Mouse (Mus musculus): Measurements from ENCODE around the gene Olfr120. TPM values are rescaled to one million over a fixed set of nuclear protein-coding genes. Genes with fewer than 3 reads are reported as not detected.
"Not testable (repeated sequence)": the region's sequence is repeated elsewhere in the genome, so short reads cannot be mapped to it uniquely, and the experiment has no call there.

Gene Olfr120
- not detected in 2 replicates for polyA plus RNA-seq (2012; rRNA removed)

- Histone ChIP-seq H3K4me3 (ENCODE audit: control insufficient read depth, insufficient read depth, low read length) (no peak within 1 kb of the TSS), H3K27ac (ENCODE audit: control insufficient read depth, insufficient read depth, low read length) (no peak within 1 kb of the TSS), H3K4me1 (replicated peaks; ENCODE audit: control insufficient read depth, insufficient read depth, low read length) (no peaks in the 10 kb centered on the region), H3K27me3 (ENCODE audit: control insufficient read depth, insufficient read depth, low read length) (no peaks in the 10 kb centered on the region), H3K36me3 (ENCODE audit: control insufficient read depth, insufficient read depth, low read length) (no peaks in the 10 kb centered on the region)
- no peak for TF ChIP-seq CTCF (IDR thresholded peaks at IDR 0.05; ENCODE audit: borderline replicate concordance, control insufficient read depth, extremely low read depth, insufficient read depth, low read length, poor library complexity)
- 69% methylated on average over 1 of the region's 1 CpGs for WGBS
- DNase-seq = no peak
Observed at GRCm38 (mm10) chr17:37721508-37721907, at the start of gene Olfr120. Gene Olfr120, plus strand, starts transcription at chr17:37721808.

GRCm38 (mm10) chr17:37696264-37696663 lies 25.3 kb upstream of the Olfr120 start, which contains the start of gene Olfr119:
Gene Olfr119, plus strand, starts transcription at chr17:37696564.
- DNase-seq; H3K4me1 ChIP-seq (replicated peaks; ENCODE audit: control insufficient read depth, insufficient read depth, low read length); H3K4me3 ChIP-seq (ENCODE audit: control insufficient read depth, insufficient read depth, low read length); H3K36me3 ChIP-seq (ENCODE audit: control insufficient read depth, insufficient read depth, low read length); H3K27me3 ChIP-seq (ENCODE audit: control insufficient read depth, insufficient read depth, low read length); H3K27ac ChIP-seq (ENCODE audit: control insufficient read depth, insufficient read depth, low read length): not testable (repeated sequence)
- WGBS = 75% methylated on average over 1 of the region's 1 CpGs

GRCm38 (mm10) chr17:37738070-37738469 lies 16.5 kb downstream of the Olfr120 start:
- 62% methylated on average over 7 of the region's 7 CpGs for WGBS
- TF ChIP-seq POLR2A (IDR thresholded peaks at IDR 0.05; ENCODE audit: control insufficient read depth, extremely low read depth, insufficient read depth, low read length, poor library complexity) (no peak), CTCF (IDR thresholded peaks at IDR 0.05; ENCODE audit: borderline replicate concordance, control insufficient read depth, extremely low read depth, insufficient read depth, low read length, poor library complexity) (no peak)
- H3K27me3 ChIP-seq (ENCODE audit: control insufficient read depth, insufficient read depth, low read length) = no peaks in the 10 kb centered on the region
- H3K27ac ChIP-seq (ENCODE audit: control insufficient read depth, insufficient read depth, low read length) = no peak overlapping the region
- H3K4me3 ChIP-seq (ENCODE audit: control insufficient read depth, insufficient read depth, low read length) = no peak overlapping the region
- H3K36me3 ChIP-seq (ENCODE audit: control insufficient read depth, insufficient read depth, low read length) = no peaks in the 10 kb centered on the region
- no peaks in the 10 kb centered on the region for H3K4me1 ChIP-seq (replicated peaks; ENCODE audit: control insufficient read depth, insufficient read depth, low read length)
- no peak for DNase-seq

GRCm38 (mm10) chr17:37768307-37768706 lies 46.7 kb downstream of the Olfr120 start, which contains the start of gene Olfr122:
Gene Olfr122, plus strand, starts transcription at chr17:37768607.
- WGBS = 94% methylated on average over 4 of the region's 4 CpGs
- Histone ChIP-seq H3K27ac (ENCODE audit: control insufficient read depth, insufficient read depth, low read length) (no peak within 1 kb of the TSS), H3K27me3 (ENCODE audit: control insufficient read depth, insufficient read depth, low read length) (no peaks in the 10 kb centered on the region), H3K36me3 (ENCODE audit: control insufficient read depth, insufficient read depth, low read length) (no peaks in the 10 kb centered on the region), H3K4me3 (ENCODE audit: control insufficient read depth, insufficient read depth, low read length) (no peak within 1 kb of the TSS), H3K4me1 (replicated peaks; ENCODE audit: control insufficient read depth, insufficient read depth, low read length) (no peaks in the 10 kb centered on the region)
- TF ChIP-seq POLR2A (IDR thresholded peaks at IDR 0.05; ENCODE audit: control insufficient read depth, extremely low read depth, insufficient read depth, low read length, poor library complexity) (no peak), CTCF (IDR thresholded peaks at IDR 0.05; ENCODE audit: borderline replicate concordance, control insufficient read depth, extremely low read depth, insufficient read depth, low read length, poor library complexity) (no peak)
- DNase-seq = no peak

Other genes with a start within 250 kb of the Olfr120 start
- 20.8 and 24.8 TPM in 2 replicates for gene H2-M2, start 238.3 kb upstream of the Olfr120 start, polyA plus RNA-seq (2012; rRNA removed)
- gene Olfr110, start 229.3 kb upstream of the Olfr120 start, polyA plus RNA-seq (2012; rRNA removed) = 0.24 and 0.77 TPM in 2 replicates
- 2.5 and 3.4 TPM in 2 replicates for gene Olfr111, start 213.8 kb upstream of the Olfr120 start, polyA plus RNA-seq (2012; rRNA removed)
- gene Olfr112, start 152.4 kb upstream of the Olfr120 start, polyA plus RNA-seq (2012; rRNA removed) = not detected in 2 replicates
- gene Olfr113, start 144.1 kb upstream of the Olfr120 start, polyA plus RNA-seq (2012; rRNA removed) = not detected in 2 replicates
- gene Olfr114, start 129.1 kb upstream of the Olfr120 start, polyA plus RNA-seq (2012; rRNA removed) = not detected in 2 replicates
- gene Olfr115, start 94.7 kb upstream of the Olfr120 start, polyA plus RNA-seq (2012; rRNA removed) = not detected in 2 replicates
- gene Olfr116, start 94.6 kb upstream of the Olfr120 start, polyA plus RNA-seq (2012; rRNA removed) = not detected in 2 replicates
- not detected in 2 replicates for gene Olfr117, start 58.0 kb upstream of the Olfr120 start, polyA plus RNA-seq (2012; rRNA removed)
- gene Olfr118, start 54.8 kb upstream of the Olfr120 start, polyA plus RNA-seq (2012; rRNA removed) = not detected in 2 replicates
- not detected in 2 replicates for gene Olfr119, start 25.2 kb upstream of the Olfr120 start, polyA plus RNA-seq (2012; rRNA removed)
- gene Olfr121, start 27.0 kb downstream of the Olfr120 start, polyA plus RNA-seq (2012; rRNA removed) = not detected in 2 replicates
- not detected in 2 replicates for gene Olfr122, start 46.8 kb downstream of the Olfr120 start, polyA plus RNA-seq (2012; rRNA removed)
- gene Olfr123, start 71.7 kb downstream of the Olfr120 start, polyA plus RNA-seq (2012; rRNA removed) = not detected in 2 replicates
- gene Olfr124, start 78.1 kb downstream of the Olfr120 start, polyA plus RNA-seq (2012; rRNA removed) = not detected in 2 replicates
- not detected in 2 replicates for gene Olfr125, start 111.1 kb downstream of the Olfr120 start, polyA plus RNA-seq (2012; rRNA removed)
- gene Olfr126, start 125.7 kb downstream of the Olfr120 start, polyA plus RNA-seq (2012; rRNA removed) = not detected in 2 replicates
- 0.09 TPM in 1 of 2 replicates, not detected in the other for gene Olfr127, start 178.6 kb downstream of the Olfr120 start, polyA plus RNA-seq (2012; rRNA removed)
- gene Olfr128, start 198.7 kb downstream of the Olfr120 start, polyA plus RNA-seq (2012; rRNA removed) = not detected in 2 replicates
- gene Olfr761, start 231.3 kb downstream of the Olfr120 start, polyA plus RNA-seq (2012; rRNA removed) = not detected in 2 replicates

All from thymus, adult 2 months (tissue).